Mouse (Mus musculus): Measurements from ENCODE around the gene Cyp2s1.

DNA sequence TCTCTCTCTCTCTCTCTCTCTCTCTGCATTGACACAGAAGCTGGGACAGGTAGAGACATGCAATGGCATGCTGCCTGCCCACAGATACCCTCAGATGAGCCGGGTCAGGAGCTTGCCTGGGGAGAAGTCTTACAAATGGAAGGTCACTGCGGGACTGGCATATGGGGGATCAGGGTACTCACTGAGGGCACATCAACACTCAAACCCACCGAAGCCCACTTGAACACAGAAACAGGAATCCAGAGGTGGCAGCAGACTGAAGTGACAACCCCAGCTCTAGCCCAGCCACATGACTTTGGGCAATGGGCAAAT is 27.6 kb downstream of the Cyp2s1 start:
- TF ChIP-seq MYB (IDR thresholded peaks at IDR 0.05; ENCODE audit: low read depth, low read length) (no peak), CTCF (IDR thresholded peaks at IDR 0.05 in 2 of 3, conservative IDR thresholded peaks at IDR 0.05 in 1 of 3; ENCODE audit: control insufficient read depth in 1 of 3, insufficient read depth in 1 of 3, low read depth in 2 of 3, low read length in 3 of 3, poor library complexity in 1 of 3, severe bottlenecking in 1 of 3) (no peak), JUND (IDR thresholded peaks at IDR 0.05; ENCODE audit: low read depth, low read length) (no peak), NRF1 (IDR thresholded peaks at IDR 0.05; ENCODE audit: insufficient read depth, low read depth, low read length, poor library complexity, severe bottlenecking) (no peak), CHD1 (IDR thresholded peaks at IDR 0.05; ENCODE audit: low read depth, low read length) (no peak), GATA1 (IDR thresholded peaks at IDR 0.05; ENCODE audit: low read depth, low read length) (no peak), TBP (IDR thresholded peaks at IDR 0.05; ENCODE audit: low read depth, low read length) (no peak), USF2 (IDR thresholded peaks at IDR 0.05; ENCODE audit: borderline replicate concordance in 1 of 2, insufficient read depth in 1 of 2, low read depth in 1 of 2, low read length in 2 of 2) (no peak), ZMIZ1 (IDR thresholded peaks at IDR 0.05; ENCODE audit: low read depth, low read length) (no peak)
